Mouse (Mus musculus) colon, adult 2 months (tissue): Measurements from ENCODE around the gene Olfr417. TPM values are rescaled to one million over a fixed set of nuclear protein-coding genes. Genes with fewer than 3 reads are reported as not detected.

Source experiments
- polyA plus RNA-seq: library from polyadenylated mRNA; depleted of rRNA; stranded (reverse); fragments of >200 nt; gene quantifications from 2 replicates; pipeline ENCODE4 v1.2.3, GENCODE M21; 2012; rRNA removed

Olfr417 gene
- not detected in 2 replicates for polyA plus RNA-seq

DNA sequence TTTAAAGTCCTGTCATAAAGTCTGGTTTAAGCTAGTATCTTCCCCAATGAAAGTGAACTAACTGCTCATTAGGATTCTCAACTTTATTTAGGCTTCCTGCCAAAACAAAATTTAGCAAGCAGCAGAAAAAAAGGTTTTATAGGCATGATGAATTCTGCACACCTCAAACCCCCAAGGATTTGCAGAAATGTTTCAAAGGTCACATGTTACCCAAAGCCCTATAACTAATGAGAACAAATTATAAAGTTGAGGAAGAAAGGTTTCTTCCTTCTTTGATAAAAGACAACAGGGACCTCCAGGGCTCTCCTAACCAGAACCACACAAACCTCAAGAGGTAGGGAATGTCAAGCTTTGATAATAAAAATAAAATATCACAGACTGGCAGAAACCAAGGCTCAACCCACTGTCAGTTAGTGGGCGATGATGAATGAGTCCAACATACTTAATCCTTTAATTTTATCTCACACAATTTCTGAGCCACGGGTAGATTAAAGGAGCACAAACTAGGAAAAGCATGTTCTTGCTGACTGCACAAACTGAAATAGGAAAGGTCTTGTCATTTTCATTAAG, at the start of gene Olfr417:
Gene Olfr417 (plus strand): TSS at position 241 of the 570 bp plus-strand sequence.

DNA sequence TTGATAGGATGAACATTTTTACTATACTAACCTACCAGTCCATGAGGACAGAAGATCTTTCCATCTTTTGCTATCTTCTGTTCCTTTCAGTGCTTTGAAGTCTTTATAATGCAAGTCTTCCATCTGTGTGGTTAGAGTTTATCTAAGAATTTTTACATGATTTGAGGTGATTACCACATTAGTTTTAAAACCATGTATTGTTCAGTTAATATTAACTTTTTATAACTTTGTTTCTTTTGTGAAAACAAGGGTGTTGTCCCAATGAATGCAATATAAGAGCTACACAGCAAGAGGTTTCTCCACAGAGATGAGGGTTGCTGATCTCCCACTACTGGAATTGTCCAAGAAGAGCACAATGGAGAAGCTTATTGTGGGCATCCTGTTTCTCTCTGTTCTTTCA, 34.7 kb upstream of the Olfr417 start, which contains the start of gene Mptx1:
Gene Mptx1 (plus strand): TSS at position 301 of the 400 bp plus-strand sequence.

DNA sequence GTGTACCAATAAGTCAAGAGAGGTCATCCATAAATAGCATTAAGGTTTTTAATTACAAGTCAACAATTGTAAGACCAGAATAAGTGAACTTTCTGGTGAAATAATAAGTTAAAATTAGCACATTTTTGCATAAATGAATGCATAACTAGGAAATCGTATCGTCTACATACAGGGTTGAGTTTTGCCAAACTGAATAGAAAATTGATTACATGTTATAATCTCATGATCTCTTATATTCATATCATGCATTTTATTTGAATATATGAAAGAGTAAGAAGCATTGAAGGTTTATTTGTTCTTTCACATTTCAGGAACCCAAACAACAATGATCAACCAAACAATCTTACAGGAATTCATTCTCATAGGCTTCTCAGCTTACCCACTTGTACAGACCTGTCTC, 25.8 kb downstream of the Olfr417 start, which contains the start of gene Olfr248:
Gene Olfr248 (plus strand): TSS at position 301 of the 400 bp plus-strand sequence.

DNA sequence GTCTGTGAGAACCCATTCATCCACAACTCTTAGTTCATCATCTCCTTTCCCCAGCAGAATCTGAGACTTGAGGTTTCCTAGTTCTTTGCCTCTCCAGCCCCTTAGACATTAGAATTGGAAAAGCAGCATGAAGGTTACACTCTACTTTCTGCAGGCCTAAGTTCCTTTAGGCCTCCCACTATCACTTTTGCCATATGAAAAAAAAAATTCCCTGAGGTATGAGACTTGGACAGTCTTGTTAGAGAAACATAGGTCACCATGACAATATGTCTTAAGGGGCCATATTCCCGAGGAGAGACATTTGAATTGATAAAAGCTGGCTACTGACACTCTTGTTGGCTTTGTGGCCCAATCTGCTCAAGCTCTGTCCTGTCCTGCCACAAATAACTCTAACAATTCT, 58.8 kb downstream of the Olfr417 start, which contains the start of gene Olfr414:
Gene Olfr414 (plus strand): TSS at position 301 of the 400 bp plus-strand sequence.

Other genes starting within 250 kb of the Olfr417 start
- not detected in 2 replicates for gene Olfr231, start 244.0 kb upstream of the Olfr417 start, polyA plus RNA-seq
- 0.13 TPM in 1 of 2 replicates, not detected in the other for gene Olfr424, start 233.6 kb upstream of the Olfr417 start, polyA plus RNA-seq
- not detected in 2 replicates for gene Olfr420, start 209.5 kb upstream of the Olfr417 start, polyA plus RNA-seq
- gene Spta1, start 192.3 kb upstream of the Olfr417 start, polyA plus RNA-seq: 0.01 TPM in 1 of 2 replicates, not detected in the other
- not detected in 2 replicates for gene Olfr419, start 113.1 kb upstream of the Olfr417 start, polyA plus RNA-seq
- 65.3 and 144 TPM in 2 replicates for gene Mptx1, start 34.6 kb upstream of the Olfr417 start, polyA plus RNA-seq
- not detected in 2 replicates for gene Olfr248, start 25.9 kb downstream of the Olfr417 start, polyA plus RNA-seq
- not detected in 2 replicates for gene Olfr414, start 58.9 kb downstream of the Olfr417 start, polyA plus RNA-seq
- not detected in 2 replicates for gene Olfr220, start 77.0 kb downstream of the Olfr417 start, polyA plus RNA-seq
- gene Fmn2, start 136.7 kb downstream of the Olfr417 start, polyA plus RNA-seq: 0.17 and 0.23 TPM in 2 replicates